10 mouse cellular contexts compared by ENCODE assay signal in genomic region chr10:79781139-79781538, GRCm38 (mm10). TPM values are rescaled to one million over a fixed set of nuclear protein-coding genes. Genes with fewer than 3 reads are reported as not detected.
A peak's percentile ranks its signal among the peaks of the same experiment; 100 is the strongest.
DNase-seq lines count a peak whose midpoint lies in the region; ATAC-seq and TF ChIP-seq lines count a peak whose summit lies in the region.
"Had no signal": no experiment of that assay in that cellular context is flagged by ENCODE, and none has a peak within 500 bp of the region (broad histone marks: within the 10 kb centered on the region; RNA-seq: fewer than 3 reads in every experiment).

No protein-coding gene starts in this region.

- H3K9ac ChIP-seq in embryonic facial prominence, embryonic 14.5 days (ENCODE audit: low read depth, low read length), result no peak overlapping the region
- no peak overlapping the region for H3K9ac ChIP-seq in intestine, embryonic 14.5 days (ENCODE audit: low read length)
- H3K9ac ChIP-seq in midbrain, postnatal 0 days (replicated peaks; ENCODE audit: low read length, poor library complexity, severe bottlenecking), result peak overlapping the region; percentile 45; the same call in 1 of the 2 replicates

- no peak overlapping the region for H3K27ac ChIP-seq in left cerebral cortex, adult 2 months
- no peak overlapping the region for H3K27ac ChIP-seq in embryonic facial prominence, embryonic 14.5 days (replicated peaks; ENCODE audit: low read depth, low read length)
- no peak overlapping the region for H3K27ac ChIP-seq in intestine, embryonic 14.5 days (ENCODE audit: low read depth)
- no peak overlapping the region for H3K27ac ChIP-seq in midbrain, postnatal 0 days (ENCODE audit: low read depth, low read length)

- peaks cover 19% of the 10 kb centered on the region; the same call in 1 of the 2 replicates for H3K27me3 ChIP-seq in embryonic facial prominence, embryonic 14.5 days (replicated peaks; ENCODE audit: control insufficient read depth, insufficient read depth, low read length)
- no peaks in the 10 kb centered on the region for H3K27me3 ChIP-seq in intestine, embryonic 14.5 days (replicated peaks; ENCODE audit: control insufficient read depth, insufficient read depth, low read length)
- H3K27me3 ChIP-seq in midbrain, postnatal 0 days (ENCODE audit: insufficient read depth, low read length), result peaks cover 12% of the 10 kb centered on the region; the same call in 1 of the 2 replicates

- no peaks in the 10 kb centered on the region for H3K9me3 ChIP-seq in embryonic facial prominence, embryonic 14.5 days (ENCODE audit: control insufficient read depth, low read length)
- no peaks in the 10 kb centered on the region for H3K9me3 ChIP-seq in intestine, embryonic 14.5 days (ENCODE audit: control insufficient read depth, low read length)
- no peaks in the 10 kb centered on the region for H3K9me3 ChIP-seq in midbrain, postnatal 0 days (ENCODE audit: low read length)

- TF ChIP-seq CTCF in left cerebral cortex, adult 2 months (IDR thresholded peaks at IDR 0.05), result peak; percentile 27; the same call in 1 of the 2 replicates
- TF ChIP-seq CTCF in midbrain, postnatal 0 days (IDR thresholded peaks at IDR 0.05), result no peak

- peak overlapping the region; percentile 60 for H3K4me3 ChIP-seq in left cerebral cortex, adult 2 months
- H3K4me3 ChIP-seq in embryonic facial prominence, embryonic 14.5 days (ENCODE audit: low read depth, low read length), result peak overlapping the region; percentile 45; the same call in 1 of the 2 replicates
- H3K4me3 ChIP-seq in intestine, embryonic 14.5 days (ENCODE audit: low read depth, low read length), result peak overlapping the region; percentile 40; the same call in 1 of the 2 replicates
- peak overlapping the region; percentile 50 for H3K4me3 ChIP-seq in midbrain, postnatal 0 days (ENCODE audit: low read depth, low read length)

- peaks cover 23% of the 10 kb centered on the region; the same call in 1 of the 2 replicates for H3K4me1 ChIP-seq in embryonic facial prominence, embryonic 14.5 days (ENCODE audit: control insufficient read depth, insufficient read depth, low read length)
- H3K4me1 ChIP-seq in intestine, embryonic 14.5 days (replicated peaks; ENCODE audit: control insufficient read depth, insufficient read depth, low read length), result peaks cover 18% of the 10 kb centered on the region
- H3K4me1 ChIP-seq in midbrain, postnatal 0 days (ENCODE audit: insufficient read depth, low read length), result no peaks in the 10 kb centered on the region; the same call in 1 of the 2 replicates

- WGBS in embryonic facial prominence, embryonic 14.5 days, result 36% methylated on average over 21 of the region's 21 CpGs
- 31% methylated on average over 21 of the region's 21 CpGs for WGBS in intestine, embryonic 14.5 days
- WGBS in midbrain, postnatal 0 days, result 34% methylated on average over 21 of the region's 21 CpGs

- intact Hi-C loops in left cerebral cortex, adult 2 months (cut with DNase I), result no loop called here
- intact Hi-C loops in left cerebral cortex, postnatal 36 days (cut with DNase I), result loop anchor here (5.0 kb wide), 1 partner anchor 36 kb away; no protein-coding TSS in a partner anchor
- intact Hi-C loops in left cerebral cortex, postnatal 4 days (cut with DNase I), result no loop called here

- ATAC-seq in embryonic facial prominence, embryonic 14.5 days (ENCODE audit: low read depth), result no peak; the same call in 1 of the 2 replicates
- ATAC-seq in intestine, embryonic 14.5 days (replicated peaks; ENCODE audit: low FRiP score, low TSS enrichment, low read depth), result no peak
- ATAC-seq in midbrain, postnatal 0 days (ENCODE audit: low FRiP score), result no peak
- ATAC-seq in erythroid progenitor cell, adult 5-6 weeks (replicated peaks; ENCODE audit: low FRiP score, poor library complexity, severe bottlenecking), result no peak

- H3K4me2 ChIP-seq in embryonic facial prominence, embryonic 14.5 days (ENCODE audit: low read depth, low read length), result peak overlapping the region; percentile 82
- peak overlapping the region; percentile 73 for H3K4me2 ChIP-seq in intestine, embryonic 14.5 days (ENCODE audit: low read length)
- H3K4me2 ChIP-seq in midbrain, postnatal 0 days (ENCODE audit: low read depth, low read length, poor library complexity, severe bottlenecking), result peak overlapping the region; percentile 78

- no peaks in the 10 kb centered on the region for H3K36me3 ChIP-seq in embryonic facial prominence, embryonic 14.5 days (ENCODE audit: control insufficient read depth, insufficient read depth, low read length)
- no peaks in the 10 kb centered on the region for H3K36me3 ChIP-seq in intestine, embryonic 14.5 days (ENCODE audit: control insufficient read depth, insufficient read depth, low read length)
- H3K36me3 ChIP-seq in midbrain, postnatal 0 days (ENCODE audit: insufficient read depth, low read length), result no peaks in the 10 kb centered on the region

- DNase-seq in left cerebral cortex, adult 2 months (ENCODE audit: extremely low spot score in 1 of 2, low spot score in 2 of 2), result no peak
- no peak for DNase-seq in left cerebral cortex, postnatal 36 days (ENCODE audit: low spot score in 2 of 2)
- DNase-seq in embryonic facial prominence, embryonic 14.5 days (ENCODE audit: low spot score), result no peak
- DNase-seq in intestine, embryonic 14.5 days (ENCODE audit: low spot score), result no peak
- no peak for DNase-seq in midbrain, postnatal 0 days (ENCODE audit: low spot score)
- no peak for DNase-seq in frontal cortex, postnatal 25 days (ENCODE audit: low spot score in 2 of 2)
- DNase-seq in left cerebral cortex, postnatal 4 days, result no peak

RNA-seq across cellular contexts. Expression of gene Fstl3, which starts 4.1 kb away (rescaled TPM):
- 1 to 10 TPM; 2.5 to 2.6 TPM for total RNA-seq in left cerebral cortex, adult 2 months (2021)
- 1 to 10 TPM; 2.8 to 3.6 TPM for total RNA-seq in left cerebral cortex, postnatal 36 days (2021)
- polyA plus RNA-seq in embryonic facial prominence, embryonic 14.5 days (2014; fragmentation: Nextera tagmentation; extraction: Ambion mirVana), result 8.3 and 10.7 TPM in 2 replicates
- 10.1 and 11.1 TPM in 2 replicates for polyA plus RNA-seq in intestine, embryonic 14.5 days (2014; fragmentation: Nextera tagmentation; extraction: Ambion mirVana)
- 3.3 and 3.4 TPM in 2 replicates for total RNA-seq in midbrain, postnatal 0 days (2014; rRNA removed)
- 3.0 and 3.9 TPM in 2 replicates for polyA plus RNA-seq in midbrain, postnatal 0 days (2015; fragmentation: Nextera tagmentation; extraction: Ambion mirVana)
- 5.4 TPM in 1 of 2 replicates, not detected in the other for total RNA-seq in erythroid progenitor cell, adult 5-6 weeks (2015; ENCODE audit: low replicate concordance)
- 0.38 and 1.3 TPM in 2 replicates for total RNA-seq in erythroid progenitor cell, adult 5-6 weeks (2017; ENCODE audit: low replicate concordance)
- total RNA-seq in left cerebral cortex, postnatal 4 days (2021), result 1 to 10 TPM; 2.5 to 3.2 TPM

RNA-seq across cellular contexts. Expression of gene Prss57, which starts 9.6 kb away (rescaled TPM):
- under 1 TPM; 0.58 to 0.75 TPM for total RNA-seq in left cerebral cortex, adult 2 months (2021)
- under 1 TPM; 0.74 to 0.79 TPM for total RNA-seq in left cerebral cortex, postnatal 36 days (2021)
- polyA plus RNA-seq in embryonic facial prominence, embryonic 14.5 days (2014; fragmentation: Nextera tagmentation; extraction: Ambion mirVana), result 0.16 TPM in 1 of 2 replicates, not detected in the other
- polyA plus RNA-seq in intestine, embryonic 14.5 days (2014; fragmentation: Nextera tagmentation; extraction: Ambion mirVana), result 0.45 TPM in 1 of 2 replicates, not detected in the other
- 1.1 TPM in 1 of 2 replicates, not detected in the other for total RNA-seq in midbrain, postnatal 0 days (2014; rRNA removed)
- polyA plus RNA-seq in midbrain, postnatal 0 days (2015; fragmentation: Nextera tagmentation; extraction: Ambion mirVana), result 0.09 and 0.25 TPM in 2 replicates
- 25.6 and 44.0 TPM in 2 replicates for total RNA-seq in erythroid progenitor cell, adult 5-6 weeks (2015; ENCODE audit: low replicate concordance)
- 1.1 and 6.5 TPM in 2 replicates for total RNA-seq in erythroid progenitor cell, adult 5-6 weeks (2017; ENCODE audit: low replicate concordance)
- total RNA-seq in left cerebral cortex, postnatal 4 days (2021), result under 1 TPM in 1 of 2 experiments, not detected in 1; 0.52 TPM
- total RNA-seq: adrenal gland, postnatal 14 days had no signal

RNA-seq across cellular contexts. Expression of gene Palm, which starts 12.2 kb away (rescaled TPM):
- total RNA-seq in left cerebral cortex, adult 2 months (2021), result 100 to 1,000 TPM; 293 to 312 TPM
- total RNA-seq in left cerebral cortex, postnatal 36 days (2021), result 100 to 1,000 TPM; 321 to 357 TPM
- 62.5 and 75.4 TPM in 2 replicates for polyA plus RNA-seq in embryonic facial prominence, embryonic 14.5 days (2014; fragmentation: Nextera tagmentation; extraction: Ambion mirVana)
- 63.4 and 66.2 TPM in 2 replicates for polyA plus RNA-seq in intestine, embryonic 14.5 days (2014; fragmentation: Nextera tagmentation; extraction: Ambion mirVana)
- 161 and 165 TPM in 2 replicates for total RNA-seq in midbrain, postnatal 0 days (2014; rRNA removed)
- 302 and 308 TPM in 2 replicates for polyA plus RNA-seq in midbrain, postnatal 0 days (2015; fragmentation: Nextera tagmentation; extraction: Ambion mirVana)
- total RNA-seq in erythroid progenitor cell, adult 5-6 weeks (2015; ENCODE audit: low replicate concordance), result 8.8 and 16.2 TPM in 2 replicates
- 2.0 and 9.2 TPM in 2 replicates for total RNA-seq in erythroid progenitor cell, adult 5-6 weeks (2017; ENCODE audit: low replicate concordance)
- 100 to 1,000 TPM; 404 to 409 TPM for total RNA-seq in left cerebral cortex, postnatal 4 days (2021)

RNA-seq across cellular contexts. Expression of gene Rnf126, which starts 14.4 kb away (rescaled TPM):
- total RNA-seq in left cerebral cortex, adult 2 months (2021), result 10 to 100 TPM; 93.3 to 97.5 TPM
- total RNA-seq in left cerebral cortex, postnatal 36 days (2021), result 100 to 1,000 TPM in 1 of 2 experiments, 10 to 100 TPM in 1; 92.7 to 104 TPM
- 77.5 and 78.9 TPM in 2 replicates for polyA plus RNA-seq in embryonic facial prominence, embryonic 14.5 days (2014; fragmentation: Nextera tagmentation; extraction: Ambion mirVana)
- polyA plus RNA-seq in intestine, embryonic 14.5 days (2014; fragmentation: Nextera tagmentation; extraction: Ambion mirVana), result 80.3 and 90.3 TPM in 2 replicates
- 79.6 and 107 TPM in 2 replicates for total RNA-seq in midbrain, postnatal 0 days (2014; rRNA removed)
- polyA plus RNA-seq in midbrain, postnatal 0 days (2015; fragmentation: Nextera tagmentation; extraction: Ambion mirVana), result 121 and 134 TPM in 2 replicates
- total RNA-seq in erythroid progenitor cell, adult 5-6 weeks (2015; ENCODE audit: low replicate concordance), result 40.0 and 58.7 TPM in 2 replicates
- total RNA-seq in erythroid progenitor cell, adult 5-6 weeks (2017; ENCODE audit: low replicate concordance), result 18.3 and 19.4 TPM in 2 replicates
- total RNA-seq in left cerebral cortex, postnatal 4 days (2021), result 10 to 100 TPM; 85.0 to 95.3 TPM

RNA-seq across cellular contexts. Expression of gene Fgf22, which starts 26.3 kb away (rescaled TPM):
- 1 to 10 TPM; 4.5 to 4.8 TPM for total RNA-seq in left cerebral cortex, adult 2 months (2021)
- total RNA-seq in left cerebral cortex, postnatal 36 days (2021), result 1 to 10 TPM; 4.0 to 4.7 TPM
- polyA plus RNA-seq in embryonic facial prominence, embryonic 14.5 days (2014; fragmentation: Nextera tagmentation; extraction: Ambion mirVana), result 0.35 and 0.38 TPM in 2 replicates
- 0.26 and 0.42 TPM in 2 replicates for polyA plus RNA-seq in intestine, embryonic 14.5 days (2014; fragmentation: Nextera tagmentation; extraction: Ambion mirVana)
- total RNA-seq in midbrain, postnatal 0 days (2014; rRNA removed), result 1.7 and 2.2 TPM in 2 replicates
- 3.1 and 4.0 TPM in 2 replicates for polyA plus RNA-seq in midbrain, postnatal 0 days (2015; fragmentation: Nextera tagmentation; extraction: Ambion mirVana)
- total RNA-seq in erythroid progenitor cell, adult 5-6 weeks (2015; ENCODE audit: low replicate concordance), result not detected in 2 replicates
- not detected in 2 replicates for total RNA-seq in erythroid progenitor cell, adult 5-6 weeks (2017; ENCODE audit: low replicate concordance)
- 1 to 10 TPM; 1.3 to 1.7 TPM for total RNA-seq in left cerebral cortex, postnatal 4 days (2021)
- total RNA-seq: adrenal gland, postnatal 14 days; hematopoietic stem cell, adult 5-6 weeks had no signal
